Mouse (Mus musculus) heart, embryonic 10.5 days (tissue): Measurements from ENCODE around the gene Zfp575. TPM values are rescaled to one million over a fixed set of nuclear protein-coding genes. Genes with fewer than 3 reads are reported as not detected.

Experiments used
- DNase-seq: peaks from one replicate; pipeline ENCODE4 v3.0.0-alpha.2; 2017; ENCODE audit warnings: low spot score
- H3K27ac ChIP-seq: fragments of 300-500 bp; sonication (generic); 2 replicates; pipeline ENCODE4 v1.5.1; 2016; ENCODE audit warnings: mild to moderate bottlenecking
- H3K27me3 ChIP-seq: fragments of 300-500 bp; sonication (generic); 2 replicates; pipeline ENCODE4 v1.6.1; 2016; ENCODE audit warnings: mild to moderate bottlenecking; ENCODE audit not compliant: poor library complexity, insufficient read depth, severe bottlenecking
- H3K36me3 ChIP-seq: fragments of 300-500 bp; sonication (generic); 2 replicates; pipeline ENCODE4 v1.6.1; 2016; ENCODE audit warnings: mild to moderate bottlenecking, moderate library complexity
- H3K4me1 ChIP-seq: fragments of 300-500 bp; sonication (generic); 2 replicates; pipeline ENCODE4 v1.6.1; 2016; ENCODE audit warnings: mild to moderate bottlenecking
- H3K4me3 ChIP-seq: fragments of 300-500 bp; sonication (generic); 2 replicates; pipeline ENCODE4 v1.5.1; 2016; ENCODE audit warnings: mild to moderate bottlenecking, moderate library complexity
- H3K9me3 ChIP-seq: fragments of 300-500 bp; sonication (generic); 2 replicates; pipeline ENCODE4 v1.6.1; 2016; ENCODE audit warnings: mild to moderate bottlenecking, moderate library complexity
- WGBS: fragments of 180-500 bp; shearing (Covaris S2); methylation state at CpG from one replicate; pipeline ENCODE4 v1.1.7; 2016; 5-methylcytosine and 5-hydroxymethylcytosine counted together
- polyA plus RNA-seq: library from polyadenylated mRNA; unstranded; fragments of >200 nt; fragmentation: Nextera tagmentation; extraction: Ambion mirVana; gene quantifications from 2 replicates; pipeline ENCODE4 v1.2.1, GENCODE M21; 2016

Zfp575 gene
- polyA plus RNA-seq, 1 experiment from 2014 or later: 1.3 TPM

- DNase-seq: no peak
- Histone ChIP-seq H3K9me3 (no peaks in the 10 kb centered on the region), H3K27ac (no peak overlapping the region), H3K4me1 (peaks cover 6% of the 10 kb centered on the region; the same call in 1 of the 2 replicates), H3K36me3 (peaks cover 63% of the 10 kb centered on the region), H3K4me3 (no peak overlapping the region), H3K27me3 (no peaks in the 10 kb centered on the region)
- 81% methylated on average over 4 of the region's 4 CpGs for WGBS
These were observed 16.4 kb downstream of the Zfp575 start for GRCm38 (mm10) chr7:24571071-24571470.

DNA sequence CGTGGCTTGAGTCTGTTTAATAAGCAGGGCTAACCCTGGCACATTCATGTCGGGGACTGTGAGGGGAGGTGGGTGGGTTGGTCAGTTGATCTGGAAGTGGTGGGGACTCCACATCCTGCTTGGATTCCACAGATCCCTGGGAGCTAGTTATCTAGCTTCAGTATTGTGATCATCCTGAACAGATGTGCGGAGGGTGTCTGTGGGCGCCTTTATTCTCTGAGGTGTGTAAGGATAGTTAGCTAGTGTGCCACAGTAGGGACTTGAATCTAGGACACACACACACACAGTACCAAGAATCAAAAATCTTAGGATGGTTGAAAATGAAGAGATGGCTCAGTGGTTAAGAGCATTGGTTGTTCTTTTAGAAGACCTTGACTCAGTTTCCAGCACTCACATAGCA is 18.9 kb downstream of the Zfp575 start:
- H3K27me3 ChIP-seq: no peaks in the 10 kb centered on the region
- no peak for DNase-seq
- no peak overlapping the region for H3K27ac ChIP-seq
- 0 out of 2 replicates have a peak, but pooled peaks cover 1% of the 10 kb centered on the region for H3K4me1 ChIP-seq
- peaks cover 82% of the 10 kb centered on the region for H3K36me3 ChIP-seq
- H3K4me3 ChIP-seq: no peak overlapping the region
- no peaks in the 10 kb centered on the region for H3K9me3 ChIP-seq
- 92% methylated on average over 4 of the region's 4 CpGs for WGBS

GRCm38 (mm10) chr7:24566206-24566605 is 21.2 kb downstream of the Zfp575 start:
- no peak for DNase-seq
- H3K9me3 ChIP-seq: no peaks in the 10 kb centered on the region
- H3K4me3 ChIP-seq: no peak overlapping the region
- no peaks in the 10 kb centered on the region for H3K27me3 ChIP-seq
- no peaks in the 10 kb centered on the region for H3K4me1 ChIP-seq
- 88% methylated on average over 9 of the region's 9 CpGs for WGBS
- H3K27ac ChIP-seq: no peak overlapping the region
- H3K36me3 ChIP-seq: peaks cover 78% of the 10 kb centered on the region

DNA sequence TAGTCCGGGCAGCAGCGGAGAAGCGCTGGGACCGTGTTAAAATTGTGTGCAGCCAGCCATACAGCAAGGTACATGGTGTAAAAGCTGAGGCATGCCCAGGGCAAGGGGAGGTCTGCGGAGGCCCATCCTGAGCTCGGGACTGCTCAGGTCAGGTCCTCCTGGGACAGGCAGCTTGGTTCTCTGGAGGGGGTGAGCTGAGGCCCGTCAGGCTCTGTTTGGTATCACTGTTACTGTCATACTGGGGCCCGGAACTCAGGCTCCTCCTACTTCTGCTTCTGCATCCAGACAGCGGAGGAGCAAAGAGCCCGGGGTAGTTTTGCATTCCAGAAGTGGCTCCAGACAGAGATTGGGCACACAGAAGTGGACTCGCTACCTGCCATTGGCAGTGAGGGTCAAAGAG is 21.8 kb downstream of the Zfp575 start:
- no peak for DNase-seq
- Histone ChIP-seq H3K27me3 (no peaks in the 10 kb centered on the region), H3K27ac (no peak overlapping the region), H3K36me3 (peaks cover 78% of the 10 kb centered on the region), H3K9me3 (no peaks in the 10 kb centered on the region), H3K4me3 (no peak overlapping the region), H3K4me1 (no peaks in the 10 kb centered on the region)
- 90% methylated on average over 11 of the region's 11 CpGs for WGBS

DNA sequence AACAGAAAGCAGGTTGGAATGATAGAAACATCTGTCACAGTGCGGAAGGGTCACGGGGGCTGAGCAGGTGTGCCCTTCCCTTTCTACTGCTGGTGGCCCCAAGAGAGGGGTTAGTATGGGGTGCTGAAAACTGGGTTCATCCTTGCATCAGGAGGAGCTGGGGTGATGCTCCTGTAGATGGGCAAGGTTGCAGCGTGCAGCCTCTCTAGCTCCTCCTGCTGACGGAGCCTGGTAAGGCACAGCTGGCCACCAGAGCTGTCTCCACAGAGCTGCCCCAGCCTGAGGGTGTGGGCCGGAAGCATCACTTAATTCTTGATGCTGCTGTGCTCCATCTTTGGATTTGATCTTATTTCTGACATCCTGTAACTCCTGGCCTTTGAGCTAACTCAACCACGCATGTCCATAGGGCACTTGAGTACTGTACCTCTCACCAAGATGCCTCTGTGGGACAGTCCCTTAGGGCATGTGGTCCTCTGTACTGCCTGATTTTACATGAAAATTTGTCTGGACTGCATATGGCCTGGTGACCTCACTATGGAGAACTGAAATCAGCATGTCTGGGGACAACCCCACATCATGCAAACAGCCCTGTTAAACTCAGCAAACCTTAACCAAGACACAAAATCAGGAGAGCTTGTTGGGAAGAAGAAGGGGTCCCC is 22.7 kb downstream of the Zfp575 start:
- Histone ChIP-seq H3K36me3 (peaks cover 78% of the 10 kb centered on the region), H3K9me3 (no peaks in the 10 kb centered on the region), H3K4me1 (no peaks in the 10 kb centered on the region), H3K4me3 (no peak overlapping the region), H3K27me3 (no peaks in the 10 kb centered on the region), H3K27ac (no peak overlapping the region)
- 58% methylated on average over 6 of the region's 6 CpGs for WGBS
- no peak for DNase-seq

GRCm38 (mm10) chr7:24563837-24564206 is 23.6 kb downstream of the Zfp575 start:
- Histone ChIP-seq H3K27me3 (no peaks in the 10 kb centered on the region), H3K9me3 (no peaks in the 10 kb centered on the region), H3K4me1 (no peaks in the 10 kb centered on the region), H3K4me3 (no peak overlapping the region), H3K36me3 (peaks cover 85% of the 10 kb centered on the region), H3K27ac (no peak overlapping the region)
- no peak for DNase-seq
- 85% methylated on average over 4 of the region's 4 CpGs for WGBS

GRCm38 (mm10) chr7:24563191-24563836 is 24.1 kb downstream of the Zfp575 start:
- no peaks in the 10 kb centered on the region for H3K27me3 ChIP-seq
- no peaks in the 10 kb centered on the region for H3K4me1 ChIP-seq
- 90% methylated on average over 8 of the region's 8 CpGs for WGBS
- DNase-seq: no peak
- no peaks in the 10 kb centered on the region for H3K9me3 ChIP-seq
- H3K27ac ChIP-seq: no peak overlapping the region
- peaks cover 84% of the 10 kb centered on the region for H3K36me3 ChIP-seq
- H3K4me3 ChIP-seq: no peak overlapping the region

DNA sequence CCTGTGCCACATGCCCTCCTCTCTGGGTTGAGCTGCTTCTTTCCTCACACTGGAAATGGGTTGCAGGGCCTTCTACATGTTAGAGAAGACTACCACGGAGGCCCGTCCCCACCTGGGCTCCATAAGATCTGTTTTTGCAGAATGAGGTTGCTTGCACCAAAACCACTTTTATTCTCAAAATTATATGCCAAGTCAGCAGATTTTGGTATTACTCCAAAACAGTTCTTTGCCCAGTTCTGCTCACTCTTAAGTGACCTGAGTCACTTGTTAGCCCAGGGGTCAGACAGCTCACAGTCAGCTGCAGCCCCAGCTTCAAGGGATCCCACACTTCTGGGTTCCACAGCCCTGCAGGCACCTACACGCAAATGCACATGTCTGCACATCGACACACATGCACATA is 26.0 kb downstream of the Zfp575 start:
- DNase-seq: no peak
- Histone ChIP-seq H3K36me3 (peaks cover 76% of the 10 kb centered on the region), H3K9me3 (no peaks in the 10 kb centered on the region), H3K4me1 (no peaks in the 10 kb centered on the region), H3K4me3 (no peak overlapping the region), H3K27ac (no peak overlapping the region), H3K27me3 (no peaks in the 10 kb centered on the region)
- WGBS: 82% methylated on average over 4 of the region's 4 CpGs

GRCm38 (mm10) chr7:24555786-24556185 is 31.7 kb downstream of the Zfp575 start:
- 90% methylated on average over 10 of the region's 10 CpGs for WGBS
- DNase-seq: no peak
- peaks cover 85% of the 10 kb centered on the region for H3K36me3 ChIP-seq
- no peaks in the 10 kb centered on the region for H3K9me3 ChIP-seq
- H3K4me1 ChIP-seq: no peaks in the 10 kb centered on the region
- no peaks in the 10 kb centered on the region for H3K27me3 ChIP-seq
- no peak overlapping the region for H3K4me3 ChIP-seq
- H3K27ac ChIP-seq: no peak overlapping the region

DNA sequence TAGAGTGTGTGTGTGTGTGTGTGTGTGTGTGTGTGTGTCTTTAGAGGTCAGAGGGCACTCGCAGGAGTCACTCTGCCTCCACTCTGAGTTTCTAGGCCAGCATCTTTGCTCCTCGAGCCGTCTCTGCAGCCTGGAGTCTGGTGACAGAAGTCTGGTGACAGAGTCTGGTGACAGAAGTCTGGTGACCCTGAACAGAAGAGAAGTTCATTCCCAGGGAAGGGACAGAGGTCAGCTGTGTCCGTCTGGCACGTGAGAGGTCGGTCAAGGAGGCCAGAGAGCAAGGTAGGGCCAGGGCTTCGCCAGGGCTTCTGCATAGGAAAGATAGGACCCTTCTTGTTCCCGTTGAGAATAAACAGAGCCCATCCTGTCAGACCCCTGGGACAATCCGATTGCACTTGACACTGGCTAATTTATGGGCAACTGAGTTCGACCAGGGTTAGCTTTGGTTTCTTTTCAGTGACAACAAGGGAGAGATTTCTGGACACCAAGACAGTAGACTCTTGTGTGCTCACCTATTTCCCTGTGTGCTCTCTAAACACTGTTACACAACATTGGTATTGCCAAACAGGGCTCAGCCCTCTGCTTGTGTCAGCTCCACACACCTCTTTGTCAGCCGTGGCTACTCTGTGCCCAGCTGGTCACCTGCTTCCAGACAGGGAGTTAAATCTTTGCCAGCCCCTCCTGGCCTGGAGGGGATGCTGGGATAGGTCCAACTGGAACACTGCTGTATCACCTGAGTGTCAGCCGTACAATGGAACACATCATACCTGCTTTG is 35.3 kb downstream of the Zfp575 start:
- Histone ChIP-seq H3K27me3 (no peaks in the 10 kb centered on the region), H3K9me3 (no peaks in the 10 kb centered on the region), H3K4me1 (peaks cover 7% of the 10 kb centered on the region), H3K4me3 (no peak overlapping the region), H3K27ac (no peak overlapping the region), H3K36me3 (peaks cover 83% of the 10 kb centered on the region)
- 83% methylated on average over 12 of the region's 12 CpGs for WGBS
- no peak for DNase-seq

DNA sequence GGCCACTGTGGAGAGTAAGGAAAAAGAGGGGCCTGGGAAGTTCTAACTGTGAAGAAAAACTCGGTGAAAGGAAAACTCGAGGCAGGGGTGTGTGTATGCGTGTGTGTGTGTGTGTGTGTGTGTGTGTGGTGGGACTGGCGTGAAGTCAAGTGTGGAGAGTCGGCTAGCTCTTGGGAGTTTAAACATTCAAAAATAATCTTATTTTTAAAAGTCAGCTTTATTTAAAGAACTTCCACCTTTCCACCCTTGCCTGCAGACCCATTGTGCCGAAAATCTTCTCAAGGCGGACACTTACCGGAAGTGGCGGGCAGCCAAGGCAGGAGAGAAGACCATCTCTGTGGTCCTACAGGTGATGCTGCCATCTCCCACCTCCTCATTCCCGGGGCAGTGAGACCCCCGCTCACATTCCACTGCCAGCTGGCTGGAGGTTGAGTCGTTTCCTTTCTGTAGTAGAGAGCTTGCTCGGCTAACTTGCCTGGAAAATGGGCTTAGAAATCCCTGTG is 39.9 kb downstream of the Zfp575 start:
- no peaks in the 10 kb centered on the region for H3K9me3 ChIP-seq
- peaks cover 16% of the 10 kb centered on the region for H3K4me1 ChIP-seq
- 31% methylated on average over 13 of the region's 13 CpGs for WGBS
- peak overlapping the region; percentile 89 for H3K27ac ChIP-seq
- peak overlapping the region; percentile 88 for H3K4me3 ChIP-seq
- H3K27me3 ChIP-seq: no peaks in the 10 kb centered on the region
- no peak for DNase-seq
- peaks cover 43% of the 10 kb centered on the region for H3K36me3 ChIP-seq

GRCm38 (mm10) chr7:24546634-24547389 is 40.6 kb downstream of the Zfp575 start:
- WGBS: 2% methylated on average over 53 of the region's 57 CpGs
- Histone ChIP-seq H3K4me3 (peak overlapping the region; percentile 88), H3K36me3 (peaks cover 36% of the 10 kb centered on the region), H3K9me3 (no peaks in the 10 kb centered on the region), H3K4me1 (peaks cover 16% of the 10 kb centered on the region), H3K27me3 (no peaks in the 10 kb centered on the region), H3K27ac (peak overlapping the region; percentile 89)
- peak; percentile 100 for DNase-seq
